Mouse (Mus musculus): ENCODE data around the gene C77080.

C77080 gene

DNA sequence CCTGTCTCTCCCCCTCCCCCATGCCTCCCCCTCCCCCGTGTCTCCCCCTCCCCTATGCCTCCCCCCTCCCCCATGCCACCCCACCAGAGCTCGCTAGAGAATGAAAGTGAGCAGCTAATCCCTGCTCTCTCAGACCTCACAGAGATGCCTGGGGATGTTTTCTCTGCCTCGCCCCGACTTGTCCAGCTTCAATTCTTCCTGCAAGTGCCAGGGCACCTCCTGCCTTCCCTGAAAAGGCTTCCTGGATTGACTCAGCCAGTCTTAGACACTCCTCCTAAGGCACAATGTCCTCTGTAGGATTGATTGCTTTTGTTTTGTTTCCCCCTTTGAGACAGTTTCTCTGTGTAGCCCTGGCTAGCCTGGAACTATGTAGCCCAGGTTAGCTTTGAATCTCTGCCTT, at the start of gene C77080:
Gene C77080 (minus strand): TSS at position 209 of the 400 bp plus-strand sequence.
- no peak for DNase-seq

DNA sequence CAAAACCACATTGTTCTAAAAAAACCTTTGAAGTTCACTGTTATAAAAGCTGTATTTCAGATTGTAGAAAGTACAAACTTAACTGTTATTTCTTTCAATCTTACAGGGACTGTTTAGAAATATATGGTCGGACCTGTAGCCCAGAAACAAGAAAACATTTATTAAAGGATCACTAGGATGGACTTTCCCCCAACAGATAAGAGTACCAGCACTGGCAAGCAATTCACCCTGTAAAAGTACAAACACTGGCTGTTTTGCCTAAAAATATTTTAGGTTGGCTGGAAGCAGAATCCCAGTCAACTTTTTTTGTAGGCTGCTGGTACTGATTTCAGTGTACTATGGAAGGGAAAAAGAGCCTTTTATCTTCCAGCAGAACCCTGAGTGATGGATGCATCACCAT, 46.7 kb upstream of the C77080 start:
- DNase-seq: no peak

DNA sequence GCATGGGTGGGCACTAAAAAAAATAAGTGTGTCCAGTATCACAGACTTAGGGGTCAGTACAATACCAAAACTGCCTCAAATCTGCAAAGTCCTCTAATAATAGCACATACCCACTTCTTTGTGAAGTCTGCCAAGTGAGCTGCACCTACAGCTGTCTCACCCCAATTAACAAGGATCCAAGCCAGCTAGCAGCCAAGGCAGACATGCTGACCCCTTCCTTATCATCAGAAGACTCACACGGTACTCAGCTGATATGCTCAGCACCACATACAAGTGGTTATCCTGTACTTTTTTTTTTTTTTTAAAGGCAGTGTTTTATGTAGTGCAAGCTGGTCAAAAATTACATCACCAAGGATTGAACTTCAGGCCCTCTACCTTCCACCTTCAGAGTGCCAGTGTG, 43.1 kb upstream of the C77080 start:
- DNase-seq: no peak

DNA sequence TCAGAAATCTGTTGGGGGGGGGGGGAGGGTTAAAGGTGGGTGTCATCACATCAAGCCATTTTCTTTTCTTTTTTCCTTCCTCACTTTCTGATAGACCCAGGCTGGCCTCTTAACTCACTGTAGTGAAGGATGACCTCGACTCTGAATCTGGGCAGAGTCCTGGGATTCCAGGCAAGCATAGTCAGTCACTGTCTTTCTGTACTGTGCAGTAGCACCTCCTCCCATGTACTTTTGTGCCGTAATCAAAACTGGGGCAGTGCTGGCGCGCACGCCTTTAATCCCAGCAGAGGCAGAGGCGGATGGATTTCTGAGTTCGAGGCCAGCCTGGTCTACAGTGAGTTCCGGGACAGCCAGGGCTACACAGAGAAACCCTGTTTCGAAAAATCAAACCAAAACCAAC, 42.6 kb upstream of the C77080 start:
- DNase-seq: no peak

DNA sequence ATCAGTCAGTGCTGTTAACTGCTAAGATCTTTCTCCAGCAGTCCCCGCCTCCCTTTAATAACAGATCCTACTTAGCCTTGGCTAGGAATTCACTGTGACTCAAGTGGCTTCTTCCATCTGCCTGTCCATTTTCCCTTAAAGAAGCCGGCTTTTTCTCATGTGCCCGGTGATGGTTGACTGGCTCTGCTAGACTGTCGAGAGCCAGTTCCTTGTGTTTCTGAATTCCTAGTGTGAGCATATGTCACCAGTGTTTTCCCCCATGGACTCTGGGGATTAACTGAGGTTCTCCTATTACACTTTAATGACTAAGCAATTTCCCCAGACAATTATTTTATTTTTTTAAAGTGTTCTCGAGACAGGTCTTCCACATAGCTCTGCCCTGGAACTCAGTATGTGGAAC, 42.2 kb upstream of the C77080 start:
- no peak for DNase-seq

DNA sequence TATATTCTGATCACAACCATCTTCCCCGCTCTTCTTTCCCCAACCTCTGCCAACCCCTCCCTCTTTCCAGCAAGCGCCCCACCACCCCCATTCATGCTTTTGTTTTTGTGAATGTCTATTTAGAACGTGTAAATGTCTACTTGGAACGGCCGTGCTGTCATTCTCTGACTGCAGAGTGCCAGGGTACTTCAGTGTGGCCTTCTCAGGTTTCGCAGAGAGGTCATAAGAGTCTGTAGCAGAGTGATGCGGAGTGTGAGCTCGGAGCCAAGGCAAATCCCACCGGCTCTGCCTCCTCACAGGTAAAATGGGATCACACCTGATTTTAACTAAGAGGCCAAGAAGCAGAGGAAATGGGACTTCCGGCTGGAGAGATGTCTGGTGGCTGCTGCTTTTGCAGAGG, 37.9 kb upstream of the C77080 start:
- DNase-seq: no peak

DNA sequence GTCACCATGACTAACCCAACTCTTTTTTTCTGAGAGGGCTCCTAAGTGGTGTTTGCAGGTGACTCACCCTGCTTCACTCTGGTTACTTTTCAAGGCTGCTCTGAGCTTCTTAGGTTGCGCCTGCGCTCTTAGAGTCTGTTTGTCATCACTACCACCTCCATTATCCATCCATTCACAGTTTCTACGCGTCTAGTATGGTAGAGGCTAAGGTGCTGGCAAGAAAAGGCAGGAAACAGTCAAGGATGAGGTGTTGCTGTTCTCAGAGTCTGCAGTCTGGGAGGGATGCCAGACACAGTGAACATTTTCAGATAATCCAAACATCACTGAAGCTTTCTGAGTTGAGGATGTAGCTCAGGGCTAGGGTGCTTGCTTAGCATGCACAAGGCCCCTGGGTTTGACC, 36.5 kb upstream of the C77080 start:
- no peak for DNase-seq

DNA sequence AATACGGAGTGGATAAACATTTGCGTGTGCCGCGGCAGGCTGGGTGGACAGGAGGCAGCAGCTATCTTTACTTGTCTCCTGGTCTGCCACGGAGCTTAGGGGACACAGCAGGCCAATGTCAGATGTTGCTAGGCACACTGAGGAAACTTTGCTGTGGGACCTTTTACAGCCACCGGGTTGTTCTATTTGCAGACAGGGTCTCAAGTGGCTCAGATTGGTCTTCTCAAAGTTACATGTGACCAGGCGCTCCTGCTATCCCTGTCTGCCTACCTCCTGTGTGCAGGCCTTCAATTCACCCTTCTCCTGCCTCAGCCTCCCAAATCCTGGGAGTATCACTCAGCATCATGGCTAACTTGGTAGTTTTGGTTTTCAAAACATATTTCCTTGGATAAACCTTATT, 34.9 kb upstream of the C77080 start:
- no peak for DNase-seq

DNA sequence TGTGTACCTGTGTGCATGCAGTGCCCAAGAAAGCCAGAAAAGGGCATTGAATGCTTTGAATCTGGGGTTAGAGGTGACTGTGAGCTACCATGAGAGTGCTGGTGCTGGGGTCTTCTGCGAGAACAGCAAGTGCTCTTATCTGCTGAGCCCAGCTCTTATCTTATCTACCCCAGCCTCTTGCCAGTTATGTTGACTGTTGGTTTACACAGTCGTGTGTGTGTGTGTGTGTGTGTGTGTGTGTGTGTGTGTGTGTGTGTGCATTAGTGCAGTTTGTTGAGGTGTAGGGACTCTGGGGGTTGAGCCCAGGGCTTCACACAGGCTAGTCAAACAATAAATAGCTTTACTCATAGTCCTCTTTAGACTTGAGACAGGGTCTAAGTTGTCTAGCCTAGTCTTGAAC, 34.0 kb upstream of the C77080 start:
- DNase-seq: no peak

DNA sequence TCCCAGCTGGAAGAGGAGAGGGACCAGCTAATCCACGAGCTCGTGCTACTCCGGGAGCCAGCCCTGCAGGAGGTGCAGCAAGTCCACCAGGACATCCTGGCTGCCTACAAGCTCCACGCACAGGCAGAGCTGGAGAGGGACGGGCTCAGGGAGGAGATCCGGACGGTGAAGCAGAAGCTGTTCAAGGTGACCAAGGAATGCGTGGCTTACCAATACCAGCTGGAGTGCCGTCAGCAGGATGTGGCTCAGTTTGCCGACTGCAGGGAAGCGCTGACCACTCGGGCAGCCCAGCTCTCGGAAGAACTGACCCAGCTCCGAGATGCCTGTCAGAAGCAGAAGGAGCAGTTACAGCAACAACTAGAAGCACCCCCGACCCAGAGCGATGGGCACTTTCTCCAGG, 32.5 kb upstream of the C77080 start:
- DNase-seq: no peak

DNA sequence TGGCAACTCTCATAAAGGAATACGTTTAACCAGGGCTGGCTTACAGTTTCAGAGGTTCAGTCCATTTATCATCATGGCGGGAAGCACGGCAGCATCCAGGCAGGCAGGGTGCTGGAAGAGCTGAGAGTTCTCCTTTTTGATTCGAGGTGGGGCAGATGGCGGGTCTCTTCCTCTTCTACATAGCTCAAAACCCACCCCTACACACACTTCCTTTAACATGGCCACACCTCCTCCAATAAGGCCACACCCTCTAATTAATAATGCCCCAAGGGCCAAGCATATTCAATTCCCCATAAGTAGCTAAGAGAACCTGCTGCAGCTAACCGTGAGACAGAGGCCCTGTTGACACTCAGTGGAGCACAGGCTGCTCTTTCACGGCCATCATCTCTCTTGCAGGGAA, 31.6 kb upstream of the C77080 start:
- no peak for DNase-seq

DNA sequence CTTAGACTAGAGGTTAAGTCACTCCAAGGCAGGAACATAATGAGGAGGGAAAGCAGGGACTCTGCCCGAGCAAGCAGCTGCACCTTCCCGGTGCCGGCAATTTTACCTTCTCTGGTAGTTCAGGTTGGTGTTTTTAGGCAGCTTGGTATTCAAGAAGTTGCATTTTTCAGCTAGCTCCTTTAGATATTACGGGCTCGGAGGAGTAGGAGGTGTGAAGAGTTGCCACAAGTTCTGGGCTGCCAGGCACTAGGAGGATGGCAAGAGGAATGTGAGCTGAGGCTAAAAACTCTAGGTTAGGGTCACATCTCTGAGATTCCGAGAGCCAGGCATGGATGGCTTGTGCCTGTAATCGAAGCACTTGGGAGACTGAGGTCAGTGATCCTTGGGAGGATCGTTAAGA, 28.5 kb upstream of the C77080 start:
- DNase-seq: no peak

DNA sequence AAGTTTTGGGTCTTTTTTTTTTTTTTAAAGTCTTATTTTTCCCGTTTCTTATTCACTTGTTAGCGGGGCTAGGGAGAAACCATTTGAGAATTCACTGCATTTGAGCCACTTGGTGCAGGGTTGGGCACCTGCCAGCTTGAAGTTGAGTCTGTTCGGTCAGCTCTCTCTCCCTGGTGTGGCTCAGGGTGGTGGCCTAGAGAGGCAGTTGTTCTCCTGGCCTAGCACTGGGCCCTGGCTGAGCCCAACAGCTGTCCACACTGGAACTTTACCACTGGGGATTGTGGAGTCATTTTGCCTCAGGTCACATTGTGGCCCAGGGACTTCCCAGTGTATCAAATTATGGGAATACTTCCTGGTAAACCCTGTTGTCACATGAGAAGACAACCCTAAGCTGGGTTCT, 26.9 kb upstream of the C77080 start:
- no peak for DNase-seq

DNA sequence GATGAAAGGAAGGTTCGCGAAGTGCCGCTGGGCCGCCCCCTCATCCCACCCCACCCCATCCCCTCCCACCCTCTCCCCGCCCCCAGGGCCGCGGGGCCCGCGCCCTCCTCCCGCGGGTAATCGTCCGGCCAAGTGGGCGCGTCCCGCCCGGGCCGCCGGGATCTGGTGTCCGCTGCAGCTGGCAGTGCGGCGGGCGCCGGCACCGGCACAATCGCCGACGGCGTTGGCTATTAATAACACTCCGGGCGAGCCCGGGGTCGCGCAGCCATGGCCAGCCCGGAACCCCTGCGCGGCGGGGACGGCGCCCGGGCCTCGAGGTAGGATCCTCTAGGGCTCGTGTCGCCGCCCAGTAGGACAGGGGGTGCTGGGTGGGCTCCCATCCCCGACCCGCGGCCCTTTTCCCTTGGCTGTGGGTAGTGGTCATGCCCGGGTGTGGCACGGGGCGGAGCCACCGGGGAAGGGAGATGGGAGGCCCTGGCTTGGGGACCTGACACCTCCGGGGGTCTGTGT, 26.3 kb upstream of the C77080 start, which contains the start of gene Sync:
Gene Sync (plus strand): TSS at position 146 of the 510 bp plus-strand sequence.
- DNase-seq: no peak

DNA sequence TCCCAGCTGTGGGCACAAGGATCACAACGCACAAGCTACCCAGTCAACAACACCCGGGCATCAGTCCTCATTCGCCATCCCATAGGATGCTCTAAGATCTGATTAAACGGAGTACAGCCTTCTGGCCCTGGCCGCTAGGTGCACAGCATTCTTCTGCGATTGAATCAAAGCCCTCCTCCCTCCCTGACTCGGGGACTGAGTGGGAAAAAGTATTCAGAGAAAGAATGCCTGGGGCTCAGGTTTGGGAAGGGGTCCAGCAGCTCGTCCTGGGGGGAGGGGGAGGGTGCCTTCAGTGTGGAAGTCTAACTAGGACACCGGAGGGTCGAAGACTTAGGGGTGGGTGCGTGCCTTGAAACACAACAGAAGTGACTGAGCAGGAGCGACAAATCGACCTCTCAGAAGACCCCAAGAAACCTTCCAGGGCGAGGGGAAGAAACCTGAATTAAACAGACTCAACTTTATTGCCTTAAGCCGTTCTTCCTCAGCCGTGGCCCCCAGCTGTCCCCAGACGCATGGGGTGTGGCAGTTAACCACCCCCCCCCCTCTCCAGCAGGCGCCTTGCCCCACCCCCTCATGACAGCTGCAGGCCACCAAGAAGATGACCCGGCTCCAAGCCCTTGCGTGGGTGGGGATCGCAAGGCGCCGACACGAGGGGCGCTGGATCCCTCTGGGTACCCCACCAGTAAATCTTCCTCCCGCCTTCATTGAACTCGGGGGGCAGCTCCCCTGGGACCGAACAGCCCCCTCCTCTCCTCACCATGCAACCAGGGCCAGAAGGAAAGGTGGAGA, 25.7 kb upstream of the C77080 start:
- no peak for DNase-seq

DNA sequence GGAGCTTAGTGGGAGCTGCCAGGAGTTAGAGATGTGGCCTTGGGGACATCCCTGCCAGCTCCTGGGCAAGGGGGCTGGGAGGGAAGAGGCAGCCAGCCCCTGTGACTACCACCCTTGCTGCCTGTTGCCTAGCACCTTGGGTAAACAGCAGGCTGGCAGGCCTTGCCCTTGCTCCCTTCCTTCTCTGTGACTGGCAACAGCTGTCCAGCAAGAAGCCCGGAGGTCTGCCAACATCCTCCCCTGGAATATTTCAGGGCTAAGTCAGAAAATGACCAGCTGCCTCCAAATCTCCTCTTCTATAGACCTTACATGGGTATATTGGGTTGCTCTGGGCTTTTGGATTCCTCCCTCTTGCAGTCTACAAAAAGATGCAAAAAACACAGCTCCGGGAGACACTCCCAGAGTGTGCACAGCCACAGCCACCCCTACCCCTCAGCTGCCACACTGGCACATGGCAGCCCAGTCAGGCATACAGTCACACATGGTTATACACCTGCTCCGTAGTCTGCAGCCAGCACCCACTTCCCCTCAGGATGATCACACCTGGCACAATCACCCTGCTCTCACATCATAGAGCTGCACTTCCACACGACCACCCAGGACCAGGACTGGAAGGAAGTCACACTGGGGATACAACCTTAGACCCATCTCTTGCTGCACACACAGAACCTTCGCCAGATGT, 24.9 kb upstream of the C77080 start:
- DNase-seq: no peak

DNA sequence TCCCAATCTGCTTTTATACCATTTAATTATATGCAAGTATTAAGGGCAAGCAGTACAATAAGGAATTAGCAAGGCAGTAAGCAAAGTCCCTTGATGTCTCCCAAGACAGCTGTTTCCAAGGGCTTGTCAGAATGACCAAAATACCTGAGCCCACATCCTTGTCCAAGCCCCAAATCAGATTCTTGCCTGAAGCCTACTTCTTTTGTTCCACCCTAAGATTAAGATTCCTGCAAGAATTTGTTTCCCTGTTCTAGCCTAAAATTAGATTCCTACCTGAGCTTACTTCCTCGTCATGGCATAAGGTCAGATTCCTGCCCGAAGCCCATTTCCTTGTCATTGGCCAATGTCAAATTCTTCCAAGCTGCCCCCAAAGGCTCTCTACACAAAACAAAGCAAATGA, 23.5 kb upstream of the C77080 start:
- no peak for DNase-seq

DNA sequence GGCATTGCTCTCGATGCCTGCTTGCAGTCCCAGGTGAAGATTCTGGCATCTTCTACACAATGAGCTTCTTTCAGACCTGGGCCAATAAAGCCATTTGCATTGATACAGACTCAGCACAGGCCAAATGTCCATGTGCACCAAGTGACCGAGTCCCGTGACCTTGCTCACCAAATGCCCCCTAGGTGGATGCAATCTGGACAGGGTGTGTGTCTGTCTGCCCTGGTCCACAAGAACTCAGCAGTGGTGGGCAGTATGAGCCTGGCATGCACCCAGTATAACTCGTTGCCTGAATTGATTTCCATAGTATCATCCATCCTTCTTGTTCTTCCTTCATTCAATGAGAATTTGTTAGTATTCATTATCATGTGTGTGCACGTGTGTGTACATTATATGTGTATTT, 22.0 kb upstream of the C77080 start:
- DNase-seq: no peak

DNA sequence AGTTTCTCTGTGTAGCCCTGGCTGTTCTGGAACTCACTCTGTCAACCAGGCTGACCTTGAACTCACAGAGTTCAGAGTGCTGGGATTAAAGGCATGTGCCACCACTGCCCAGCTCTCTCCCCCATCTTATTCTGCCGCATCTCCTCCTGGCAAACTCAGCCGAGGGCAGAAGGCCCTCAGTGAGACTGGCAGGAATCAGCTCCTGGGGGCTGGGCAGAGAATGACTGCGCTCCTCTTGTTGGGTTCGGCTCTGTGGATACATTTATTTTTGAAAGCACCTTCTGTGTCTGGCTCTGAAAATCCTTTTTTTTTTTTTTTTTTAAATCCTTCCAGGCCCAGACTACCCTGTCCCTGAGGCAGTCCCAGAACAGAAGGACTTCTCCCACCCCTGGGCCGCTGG, 21.6 kb upstream of the C77080 start:
- no peak for DNase-seq

DNA sequence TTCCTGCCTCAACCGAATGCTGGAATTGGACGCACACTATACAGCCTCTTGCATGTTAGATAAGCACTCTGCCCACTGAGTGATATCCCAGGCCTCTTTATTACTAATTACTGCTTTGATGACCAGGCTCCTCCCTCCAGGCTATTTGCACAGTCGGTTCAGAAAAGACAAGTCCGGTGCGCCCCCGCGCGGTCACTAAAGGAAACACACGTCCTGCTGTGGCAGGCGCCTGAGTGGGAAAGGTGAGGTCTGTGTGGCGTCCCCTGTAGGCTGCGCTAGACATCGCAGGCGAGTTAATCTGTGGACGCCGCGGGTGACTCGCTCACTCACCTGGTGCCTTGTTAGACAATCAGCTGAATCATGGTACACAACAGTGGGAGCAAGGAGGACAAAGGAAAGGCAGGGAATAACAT, 15.3 kb upstream of the C77080 start:
- DNase-seq: peak; percentile 95

DNA sequence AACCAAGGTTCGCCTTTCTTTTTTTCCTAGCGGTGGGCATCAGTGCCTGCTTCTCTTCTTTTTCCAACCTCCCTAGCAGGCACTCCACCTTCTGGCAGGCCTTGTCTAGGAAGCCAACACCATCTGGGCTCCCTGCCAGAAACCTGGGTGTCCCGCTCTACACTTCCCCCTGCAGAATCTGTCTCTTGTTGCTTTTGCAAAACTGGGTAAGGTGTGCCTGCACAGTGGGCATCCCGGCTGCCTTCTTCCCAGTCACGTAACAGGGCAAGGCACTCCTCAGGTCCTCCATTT, 11.5 kb upstream of the C77080 start:
- peak; percentile 80 for DNase-seq

DNA sequence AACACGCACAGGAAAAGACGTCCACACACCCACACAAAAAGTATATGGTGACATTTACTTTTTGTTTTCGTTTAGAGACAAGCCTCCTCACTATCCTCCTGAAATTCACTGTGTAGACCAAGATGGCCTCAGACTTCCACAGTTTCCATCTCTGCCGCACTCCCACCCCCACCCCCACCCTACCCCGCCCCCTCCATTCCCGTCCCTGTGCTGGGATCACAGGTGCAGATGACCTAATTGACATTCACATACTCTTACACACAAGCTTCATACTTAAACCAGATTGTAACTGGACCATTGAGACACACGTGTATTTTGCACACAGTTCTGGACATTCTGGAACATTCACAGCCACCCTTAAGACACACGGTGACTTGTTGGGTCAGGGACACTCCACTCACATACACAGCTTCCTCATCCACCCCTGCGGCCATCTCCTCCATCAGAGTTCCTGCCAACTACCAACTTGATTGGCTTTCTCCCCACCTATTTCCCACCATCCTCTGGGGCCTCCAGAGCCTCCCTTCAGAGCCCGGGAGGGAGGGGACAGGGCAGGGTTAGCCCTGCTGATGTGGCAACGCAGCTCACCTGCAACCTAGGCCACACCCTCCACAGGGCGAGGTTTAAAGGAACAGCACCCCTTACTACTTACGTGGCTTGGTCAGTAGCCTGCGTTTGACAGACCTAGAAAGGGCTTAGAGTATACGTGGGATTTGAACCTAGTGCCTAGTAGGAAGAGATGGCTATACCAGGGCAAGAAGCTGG, 11.0 kb upstream of the C77080 start:
- DNase-seq: peak; percentile 93

DNA sequence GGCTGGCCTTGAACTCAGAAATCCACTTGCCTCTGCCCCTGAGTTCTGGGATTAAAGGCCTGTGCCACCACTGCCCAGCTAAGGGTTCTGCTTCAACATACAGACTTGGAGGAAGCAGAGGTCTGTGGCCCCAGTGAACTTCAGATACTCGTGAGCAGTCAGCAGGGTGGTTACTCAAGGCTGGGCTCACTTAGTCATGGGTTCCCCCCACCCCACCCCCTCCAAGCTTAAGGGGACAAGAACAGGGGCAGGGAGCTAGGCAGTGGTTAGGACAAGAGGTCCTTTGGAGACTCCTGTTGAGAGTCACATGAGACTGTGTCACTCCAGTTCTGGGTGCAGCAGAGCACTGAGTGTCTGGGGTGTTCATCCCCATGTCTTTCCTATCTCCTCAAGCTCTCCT, 7.5 kb upstream of the C77080 start:
- DNase-seq: no peak

DNA sequence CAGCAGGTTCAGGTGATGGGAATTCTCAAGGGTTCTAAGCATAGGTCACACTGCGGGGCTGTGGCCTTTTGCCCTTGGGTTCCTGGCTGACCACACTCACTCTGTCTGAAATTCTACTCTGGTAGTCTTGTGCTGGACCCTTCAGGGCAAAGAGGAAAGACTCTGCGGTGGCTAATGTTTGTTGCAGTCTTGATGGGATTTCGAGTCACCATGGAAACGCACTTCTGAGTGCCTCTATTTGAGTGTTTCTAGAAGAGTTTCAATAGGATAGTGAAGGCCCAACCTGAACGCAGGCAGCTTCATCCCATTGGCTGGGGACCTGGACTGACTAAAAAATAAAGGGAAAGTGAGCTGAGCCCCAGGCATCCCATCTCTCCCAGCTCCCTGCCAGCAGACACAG, 5.6 kb upstream of the C77080 start:
- no peak for DNase-seq
